Mouse (Mus musculus) forebrain, postnatal 0 days (tissue): ENCODE results near the gene Nt5e. TPM values are rescaled to one million over a fixed set of nuclear protein-coding genes. Genes with fewer than 3 reads are reported as not detected.

Experiments used
- ATAC-seq: fragments of 200-750 bp; cut with Nextera tagmentation; 2 replicates; pipeline ENCODE4 v1.8.0; 2017; ENCODE audit warnings: mild to moderate bottlenecking, moderate library complexity
- DNase-seq: peaks from one replicate; pipeline ENCODE4 v3.0.0-alpha.2; 2015
- H3K27ac ChIP-seq: fragments of 300-500 bp; sonication (generic); 2 replicates; pipeline ENCODE4 v1.5.1; 2014; ENCODE audit warnings: low read depth, mild to moderate bottlenecking, antibody characterized with exemption, low read length, moderate library complexity, mixed read lengths
- H3K27me3 ChIP-seq: fragments of 300-500 bp; sonication (generic); 2 replicates; pipeline ENCODE4 v1.6.1; 2014; ENCODE audit warnings: mild to moderate bottlenecking, low read length, mixed read lengths; ENCODE audit not compliant: insufficient read depth
- H3K36me3 ChIP-seq: fragments of 300-500 bp; sonication (generic); 2 replicates; pipeline ENCODE4 v1.6.1; 2014; ENCODE audit warnings: mild to moderate bottlenecking, moderate library complexity; ENCODE audit not compliant: insufficient read depth
- H3K4me1 ChIP-seq: fragments of 300-500 bp; sonication (generic); 2 replicates; pipeline ENCODE4 v1.6.1; 2014; ENCODE audit warnings: antibody characterized with exemption; ENCODE audit not compliant: insufficient read depth
- H3K4me2 ChIP-seq: fragments of 300-500 bp; sonication (generic); 2 replicates; pipeline ENCODE4 v1.6.1; 2014; ENCODE audit warnings: low read depth, mild to moderate bottlenecking, moderate library complexity
- H3K4me3 ChIP-seq: fragments of 300-500 bp; sonication (generic); 2 replicates; pipeline ENCODE4 v1.5.1; 2014; ENCODE audit warnings: low read depth, low read length, mixed read lengths
- H3K9ac ChIP-seq: fragments of 300-500 bp; sonication (generic); 2 replicates; pipeline ENCODE4 v1.6.1; 2014; ENCODE audit warnings: mild to moderate bottlenecking
- H3K9me3 ChIP-seq: fragments of 300-500 bp; sonication (generic); 2 replicates; pipeline ENCODE4 v1.6.1; 2016; ENCODE audit warnings: low read length
- CTCF ChIP-seq: sonication (generic); IDR thresholded peaks from 2 replicates; pipeline ENCODE4 v1.5.1; 2016; ENCODE audit warnings: antibody characterized with exemption, control low read depth, low read depth
- WGBS: fragments of 180-500 bp; shearing (Covaris S2); extraction: QIAGEN DNeasy Blood & Tissue Kit; methylation state at CpG from one replicate; pipeline ENCODE4 v1.1.7; 2014; 5-methylcytosine and 5-hydroxymethylcytosine counted together
- polyA plus RNA-seq: library from polyadenylated mRNA; unstranded; fragments of >200 nt; fragmentation: Nextera tagmentation; extraction: Ambion mirVana; gene quantifications from 2 replicates; pipeline ENCODE4 v1.2.1, GENCODE M21; 2015
- total RNA-seq: library from RNA; depleted of rRNA; stranded (reverse); fragments of >200 nt; gene quantifications from 2 replicates; pipeline ENCODE4 v1.2.3, GENCODE M21; 2014

Nt5e gene
- total and polyA plus RNA-seq, 2 experiments from 2014 or later = 1.4 to 5.3 TPM

- no peaks in the 10 kb centered on the region for H3K36me3 ChIP-seq
- DNase-seq (peak; percentile 32), ATAC-seq (peak; percentile 73)
- no peak overlapping the region for H3K9ac ChIP-seq
- no peaks in the 10 kb centered on the region for H3K4me1 ChIP-seq
- no peak for TF ChIP-seq CTCF
- H3K27ac ChIP-seq = peak overlapping the region; percentile 57; the same call in 1 of the 2 replicates
- H3K27me3 ChIP-seq = no peaks in the 10 kb centered on the region
- H3K4me3 ChIP-seq = no peak overlapping the region
- H3K9me3 ChIP-seq = no peaks in the 10 kb centered on the region
- no peak overlapping the region for H3K4me2 ChIP-seq
- 55% methylated on average over 3 of the region's 3 CpGs for WGBS
Measured at GRCm38 (mm10) chr9:88342701-88343100, 15.7 kb downstream of the Nt5e start.

- H3K27me3 ChIP-seq = no peaks in the 10 kb centered on the region
- DNase-seq = no peak
- no peak overlapping the region for H3K4me3 ChIP-seq
- no peaks in the 10 kb centered on the region for H3K9me3 ChIP-seq
- TF ChIP-seq CTCF = no peak
- H3K36me3 ChIP-seq = no peaks in the 10 kb centered on the region
- 94% methylated on average over 2 of the region's 2 CpGs for WGBS
- H3K4me1 ChIP-seq = no peaks in the 10 kb centered on the region
- ATAC-seq = no peak
- no peak overlapping the region for H3K27ac ChIP-seq
- H3K4me2 ChIP-seq = no peak overlapping the region
- H3K9ac ChIP-seq = no peak overlapping the region
Measured at GRCm38 (mm10) chr9:88344424-88344823, 17.4 kb downstream of the Nt5e start.

- no peak for ATAC-seq
Measured at GRCm38 (mm10) chr9:88346857-88347256, 19.9 kb downstream of the Nt5e start.

DNA sequence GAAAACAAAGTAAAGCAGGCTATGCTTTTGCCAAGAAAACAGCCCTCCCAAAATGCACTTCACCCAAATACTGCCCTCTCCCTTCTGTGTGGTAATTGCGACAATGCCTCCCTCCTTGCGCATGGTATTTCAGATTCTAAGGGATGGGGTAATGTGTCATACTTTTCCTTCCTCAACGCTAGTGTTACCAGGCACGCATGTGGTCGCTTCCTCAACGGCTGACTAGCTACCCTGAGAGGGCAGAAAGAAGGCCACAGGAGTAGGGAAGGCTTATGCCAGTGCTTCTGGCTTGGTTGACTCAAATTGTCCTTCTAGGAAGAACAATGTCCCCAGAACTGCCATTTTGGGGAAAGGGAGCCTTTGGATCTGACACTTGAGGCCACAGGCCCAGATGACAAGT, 21.6 kb downstream of the Nt5e start:
- H3K4me3 ChIP-seq = no peak overlapping the region
- no peaks in the 10 kb centered on the region for H3K27me3 ChIP-seq
- TF ChIP-seq CTCF = no peak
- 96% methylated on average over 6 of the region's 6 CpGs for WGBS
- no peaks in the 10 kb centered on the region for H3K36me3 ChIP-seq
- no peak for DNase-seq
- H3K4me2 ChIP-seq = no peak overlapping the region
- H3K9ac ChIP-seq = no peak overlapping the region
- H3K9me3 ChIP-seq = no peaks in the 10 kb centered on the region
- no peak overlapping the region for H3K27ac ChIP-seq
- no peaks in the 10 kb centered on the region for H3K4me1 ChIP-seq
- ATAC-seq = no peak

More at GRCm38 (mm10) chr9:88346857-88347256, 19.9 kb downstream of the Nt5e start:
- Histone ChIP-seq H3K27me3 (no peaks in the 10 kb centered on the region), H3K4me2 (no peak overlapping the region), H3K27ac (no peak overlapping the region), H3K36me3 (no peaks in the 10 kb centered on the region), H3K9ac (no peak overlapping the region), H3K4me3 (no peak overlapping the region), H3K4me1 (no peaks in the 10 kb centered on the region), H3K9me3 (no peaks in the 10 kb centered on the region)
- DNase-seq = no peak
- no peak for TF ChIP-seq CTCF
- 70% methylated on average over 5 of the region's 5 CpGs for WGBS

DNA sequence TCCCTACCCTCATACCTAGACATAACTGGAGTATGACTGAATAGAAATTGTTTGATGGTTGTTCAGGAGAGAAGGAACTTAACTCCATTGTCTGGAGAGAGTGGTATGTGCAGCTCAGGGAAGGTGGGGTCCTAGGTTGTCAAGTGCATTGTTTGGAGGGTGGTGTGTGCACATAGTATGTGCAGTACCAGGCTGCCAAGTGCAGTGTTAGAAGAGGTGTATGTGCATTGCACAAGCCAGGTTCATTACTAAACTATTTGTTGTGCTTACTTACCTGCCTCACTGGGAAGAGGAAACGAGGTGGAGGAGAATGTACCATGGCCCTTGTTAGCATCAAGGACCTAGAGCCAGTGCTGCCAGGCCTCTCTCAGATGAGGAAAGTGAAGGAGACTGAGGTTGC, 23.3 kb downstream of the Nt5e start:
- H3K9ac ChIP-seq = no peak overlapping the region
- H3K27ac ChIP-seq = no peak overlapping the region
- 81% methylated on average over 1 of the region's 1 CpGs for WGBS
- no peaks in the 10 kb centered on the region for H3K36me3 ChIP-seq
- H3K27me3 ChIP-seq = no peaks in the 10 kb centered on the region
- no peak overlapping the region for H3K4me3 ChIP-seq
- no peaks in the 10 kb centered on the region for H3K4me1 ChIP-seq
- no peaks in the 10 kb centered on the region for H3K9me3 ChIP-seq
- no peak for ATAC-seq
- no peak for DNase-seq
- TF ChIP-seq CTCF = no peak
- H3K4me2 ChIP-seq = no peak overlapping the region

DNA sequence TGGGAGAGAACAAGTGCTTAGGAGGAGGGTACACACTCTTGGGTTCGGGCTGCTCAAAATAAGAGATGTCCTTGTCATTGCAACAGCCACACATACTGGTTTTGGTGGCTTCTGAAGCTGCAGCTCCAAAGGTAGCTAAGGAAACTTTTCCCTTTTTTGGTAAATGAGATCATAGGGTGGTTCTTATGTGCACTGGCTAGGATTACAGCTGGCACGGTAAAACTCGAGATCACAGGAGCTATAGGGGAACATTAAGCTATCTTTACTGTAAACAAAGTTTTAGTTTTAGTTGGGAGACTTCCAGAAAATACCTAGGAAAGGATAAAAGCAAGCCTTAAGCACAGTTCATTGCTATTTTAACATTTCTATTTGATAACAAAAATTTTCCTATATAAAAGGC, 24.2 kb downstream of the Nt5e start:
- ATAC-seq (no peak), DNase-seq (no peak)
- H3K4me2 ChIP-seq = no peak overlapping the region
- no peaks in the 10 kb centered on the region for H3K27me3 ChIP-seq
- 72% methylated on average over 3 of the region's 3 CpGs for WGBS
- H3K4me3 ChIP-seq = no peak overlapping the region
- no peaks in the 10 kb centered on the region for H3K9me3 ChIP-seq
- H3K36me3 ChIP-seq = no peaks in the 10 kb centered on the region
- H3K27ac ChIP-seq = no peak overlapping the region
- H3K9ac ChIP-seq = no peak overlapping the region
- H3K4me1 ChIP-seq = no peaks in the 10 kb centered on the region
- TF ChIP-seq CTCF = no peak

DNA sequence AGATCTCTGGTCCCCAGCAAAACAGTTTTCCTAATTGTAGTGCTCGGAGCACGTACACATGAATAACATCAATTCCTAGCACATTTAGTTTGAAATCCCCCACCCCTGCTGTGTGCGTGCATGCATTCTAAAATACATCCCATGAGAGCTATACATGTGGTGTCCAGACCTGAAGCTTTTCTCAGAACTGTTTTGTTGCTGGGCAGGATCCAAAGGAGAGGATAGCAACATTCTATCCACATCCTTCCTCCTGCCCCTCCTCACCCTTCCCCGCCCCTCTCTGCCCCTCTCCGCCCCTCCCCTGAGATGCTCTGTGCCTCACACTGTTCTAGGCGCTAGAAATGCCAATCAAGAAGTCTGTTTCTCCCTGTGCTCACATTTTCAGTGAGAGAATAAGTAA, 25.7 kb downstream of the Nt5e start:
- no peak for ATAC-seq
- WGBS = 45% methylated on average over 6 of the region's 6 CpGs

DNA sequence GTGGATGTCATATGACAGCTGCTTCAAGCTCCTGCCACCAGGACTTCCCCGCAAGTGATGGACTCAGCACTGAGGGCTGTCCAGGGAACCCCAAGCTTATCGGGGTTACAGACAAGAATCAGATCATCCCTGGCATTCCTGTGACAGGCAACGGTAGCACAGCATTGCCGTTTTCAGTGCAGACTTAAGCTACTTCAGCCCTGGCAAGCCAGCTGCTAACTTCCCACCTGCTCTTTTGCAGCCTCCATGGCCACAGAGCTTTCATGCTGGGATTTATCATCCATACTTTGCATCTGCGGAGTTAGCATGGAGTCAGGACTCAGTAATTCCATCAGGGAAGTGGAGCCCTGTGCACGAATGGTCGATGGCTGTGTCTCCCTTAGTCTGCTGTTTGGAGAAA, 26.5 kb downstream of the Nt5e start:
- no peak overlapping the region for H3K27ac ChIP-seq
- no peak overlapping the region for H3K4me2 ChIP-seq
- H3K4me1 ChIP-seq = no peaks in the 10 kb centered on the region
- ATAC-seq = no peak
- H3K27me3 ChIP-seq = no peaks in the 10 kb centered on the region
- no peaks in the 10 kb centered on the region for H3K36me3 ChIP-seq
- 85% methylated on average over 7 of the region's 7 CpGs for WGBS
- no peak for DNase-seq
- H3K9me3 ChIP-seq = no peaks in the 10 kb centered on the region
- H3K9ac ChIP-seq = no peak overlapping the region
- H3K4me3 ChIP-seq = no peak overlapping the region
- no peak for TF ChIP-seq CTCF

More for the DNA sequence above, 25.7 kb downstream of the Nt5e start:
- Histone ChIP-seq H3K27ac (no peak overlapping the region), H3K27me3 (no peaks in the 10 kb centered on the region), H3K4me2 (no peak overlapping the region), H3K9ac (no peak overlapping the region), H3K9me3 (no peaks in the 10 kb centered on the region), H3K36me3 (no peaks in the 10 kb centered on the region), H3K4me1 (no peaks in the 10 kb centered on the region), H3K4me3 (no peak overlapping the region)
- DNase-seq = no peak
- no peak for TF ChIP-seq CTCF
